ENCODE assay signal across 12 mouse cellular contexts in the genomic region with DNA sequence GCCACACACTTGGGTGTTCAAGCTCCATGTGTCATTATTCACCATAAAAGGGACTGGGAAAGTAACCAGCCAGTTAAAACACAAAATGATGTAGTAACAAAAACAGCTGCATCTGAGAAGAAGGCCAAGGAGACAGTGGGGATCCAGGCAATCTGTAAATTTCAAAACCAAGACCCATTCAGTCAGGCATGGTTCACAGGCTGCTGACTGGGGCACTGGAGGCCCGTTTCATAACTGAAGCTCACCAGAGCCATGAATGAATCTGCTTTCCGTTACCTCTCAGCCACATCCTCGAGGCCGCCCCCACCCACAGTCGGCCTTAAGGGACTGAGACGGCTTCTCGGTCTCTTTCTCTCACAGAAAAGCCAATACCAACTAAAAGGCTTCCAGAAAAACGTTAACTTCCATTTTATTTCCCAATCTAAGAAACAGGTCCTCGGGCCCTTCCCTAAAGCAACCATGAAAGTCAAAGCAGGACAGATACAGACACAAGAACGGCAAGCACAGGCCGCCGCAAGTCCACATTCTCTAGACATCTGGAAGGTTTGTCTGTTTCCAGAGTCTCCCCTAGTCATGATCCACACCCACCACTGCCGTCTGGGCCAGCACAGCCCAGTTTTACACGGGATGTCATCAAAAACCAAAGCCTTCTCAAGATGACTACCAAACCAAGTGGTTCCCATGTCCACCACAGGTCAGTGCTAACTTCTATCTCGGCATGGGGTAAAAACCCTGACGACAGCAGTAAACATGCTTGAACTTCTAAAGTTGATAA. TPM values are rescaled to one million over a fixed set of nuclear protein-coding genes. Genes with fewer than 3 reads are reported as not detected.
A peak's percentile ranks its signal among the peaks of the same experiment; 100 is the strongest.
DNase-seq lines count a peak whose midpoint lies in the region; ATAC-seq lines count a peak whose summit lies in the region.
"Had no signal": no experiment of that assay in that cellular context is flagged by ENCODE, and none has a peak within 500 bp of the region (broad histone marks: within the 10 kb centered on the region; RNA-seq: fewer than 3 reads in every experiment).

No protein-coding gene starts in this region.

- peaks cover 61% of the 10 kb centered on the region for H3K4me1 ChIP-seq in lung, embryonic 16.5 days (replicated peaks; ENCODE audit: control insufficient read depth, insufficient read depth, low read length)
- H3K4me1 ChIP-seq in heart, embryonic 15.5 days (replicated peaks) = peaks cover 71% of the 10 kb centered on the region
- H3K4me1 ChIP-seq in hindbrain, embryonic 10.5 days (replicated peaks) = peaks cover 34% of the 10 kb centered on the region

- H3K27ac ChIP-seq in lung, embryonic 16.5 days (ENCODE audit: low read length) = peak overlapping the region; percentile 50; the same call in 1 of the 2 replicates
- peak overlapping the region; percentile 53 for H3K27ac ChIP-seq in heart, embryonic 15.5 days
- no peak overlapping the region for H3K27ac ChIP-seq in hindbrain, embryonic 10.5 days
- H3K27ac ChIP-seq: hindbrain, embryonic 14.5 days; liver, embryonic 13.5 days had no signal

- H3K27me3 ChIP-seq in lung, embryonic 16.5 days (ENCODE audit: control insufficient read depth, insufficient read depth, low read depth, low read length) = no peaks in the 10 kb centered on the region
- no peaks in the 10 kb centered on the region for H3K27me3 ChIP-seq in heart, embryonic 15.5 days
- no peaks in the 10 kb centered on the region for H3K27me3 ChIP-seq in splenic B cell, adult 2 months (ENCODE audit: control insufficient read depth, insufficient read depth, low read length, poor library complexity, severe bottlenecking)
- H3K27me3 ChIP-seq in hindbrain, embryonic 10.5 days (ENCODE audit: insufficient read depth, poor library complexity, severe bottlenecking) = no peaks in the 10 kb centered on the region
- H3K27me3 ChIP-seq: liver, embryonic 13.5 days had no signal

- 65% methylated on average over 16 of the region's 16 CpGs for WGBS in lung, embryonic 16.5 days
- 47% methylated on average over 16 of the region's 16 CpGs for WGBS in heart, embryonic 15.5 days
- WGBS in hindbrain, embryonic 10.5 days = 76% methylated on average over 16 of the region's 16 CpGs

- peak; percentile 40 for DNase-seq in gastrocnemius, postnatal 14 days
- DNase-seq in gastrocnemius, postnatal 10 days = no peak
- no peak for DNase-seq in lung, postnatal 36 days
- peak; percentile 25 for DNase-seq in splenic B cell, adult 2 months (ENCODE audit: low read depth, low spot score)
- DNase-seq in hindbrain, embryonic 10.5 days (ENCODE audit: low spot score) = no peak
- DNase-seq in right cerebral cortex, postnatal 10 days (ENCODE audit: low spot score in 2 of 2) = no peak
- DNase-seq: cerebellum, adult 11 months; liver, embryonic 13.5 days; right cerebral cortex, postnatal 25 days had no signal

- intact Hi-C loops in gastrocnemius, postnatal 14 days (cut with DNase I; ENCODE audit: low total_unique reads) = no loop called here

- ATAC-seq in lung, embryonic 16.5 days (ENCODE audit: low read depth) = no peak
- ATAC-seq in heart, embryonic 15.5 days (replicated peaks; ENCODE audit: insufficient number of reproducible peaks, insufficient read depth, low FRiP score, low read depth) = no peak

- H3K4me2 ChIP-seq in lung, embryonic 16.5 days (ENCODE audit: low read depth, low read length) = no peak overlapping the region
- peak overlapping the region; percentile 4; the same call in 1 of the 2 replicates for H3K4me2 ChIP-seq in heart, embryonic 15.5 days
- H3K4me2 ChIP-seq: hindbrain, embryonic 14.5 days; liver, embryonic 13.5 days had no signal

- no peaks in the 10 kb centered on the region for H3K36me3 ChIP-seq in lung, embryonic 16.5 days (ENCODE audit: control insufficient read depth, insufficient read depth, low read length)
- no peaks in the 10 kb centered on the region for H3K36me3 ChIP-seq in heart, embryonic 15.5 days
- H3K36me3 ChIP-seq in splenic B cell, adult 2 months (ENCODE audit: control insufficient read depth, insufficient read depth, low read length, poor library complexity, severe bottlenecking) = no peaks in the 10 kb centered on the region
- H3K36me3 ChIP-seq in hindbrain, embryonic 10.5 days = peaks cover 16% of the 10 kb centered on the region; the same call in 1 of the 2 replicates
- H3K36me3 ChIP-seq: liver, embryonic 13.5 days had no signal

- no peak overlapping the region for H3K4me3 ChIP-seq in lung, embryonic 16.5 days (ENCODE audit: low read length)
- H3K4me3 ChIP-seq in heart, embryonic 15.5 days = no peak overlapping the region
- no peak overlapping the region for H3K4me3 ChIP-seq in hindbrain, embryonic 10.5 days
- H3K4me3 ChIP-seq: liver, embryonic 13.5 days had no signal

- H3K9ac ChIP-seq in lung, embryonic 16.5 days (ENCODE audit: low read length) = no peak overlapping the region
- no peak overlapping the region for H3K9ac ChIP-seq in heart, embryonic 15.5 days
- H3K9ac ChIP-seq: hindbrain, embryonic 14.5 days; liver, embryonic 13.5 days had no signal

- H3K9me3 ChIP-seq in lung, embryonic 16.5 days (ENCODE audit: control insufficient read depth, low read length) = no peaks in the 10 kb centered on the region
- no peaks in the 10 kb centered on the region for H3K9me3 ChIP-seq in heart, embryonic 15.5 days (replicated peaks)
- no peaks in the 10 kb centered on the region for H3K9me3 ChIP-seq in hindbrain, embryonic 10.5 days
- H3K9me3 ChIP-seq: liver, embryonic 13.5 days had no signal

RNA-seq across cellular contexts. Expression of a gene that starts 14.9 kb away (rescaled TPM):
- total RNA-seq in gastrocnemius, postnatal 14 days (2021) = 100 to 1,000 TPM; 217 to 268 TPM
- 100 to 1,000 TPM; 296 to 324 TPM for total RNA-seq in gastrocnemius, postnatal 10 days (2021)
- polyA plus RNA-seq in lung, embryonic 16.5 days (2015; fragmentation: Nextera tagmentation; extraction: Ambion mirVana) = 126 and 135 TPM in 2 replicates
- 74.3 and 85.4 TPM in 2 replicates for polyA plus RNA-seq in heart, embryonic 15.5 days (2015; fragmentation: Nextera tagmentation; extraction: Ambion mirVana)
- polyA plus RNA-seq in hindbrain, embryonic 10.5 days (2016; fragmentation: Nextera tagmentation; extraction: Ambion mirVana) = 21.3 and 26.2 TPM in 2 replicates

Comparison
In these comparisons a context has a peak if more than half of its experiments do, and no peak if none do; other contexts are left out.
1. DNase-seq: peak in gastrocnemius, postnatal 14 days (single experiment) and splenic B cell, adult 2 months (single experiment); none in gastrocnemius, postnatal 10 days (single experiment), lung, postnatal 36 days (single experiment), hindbrain, embryonic 10.5 days (single experiment) and right cerebral cortex, postnatal 10 days (0 of 2).